9 mouse cellular contexts compared by ENCODE assay signal in the genomic region with DNA sequence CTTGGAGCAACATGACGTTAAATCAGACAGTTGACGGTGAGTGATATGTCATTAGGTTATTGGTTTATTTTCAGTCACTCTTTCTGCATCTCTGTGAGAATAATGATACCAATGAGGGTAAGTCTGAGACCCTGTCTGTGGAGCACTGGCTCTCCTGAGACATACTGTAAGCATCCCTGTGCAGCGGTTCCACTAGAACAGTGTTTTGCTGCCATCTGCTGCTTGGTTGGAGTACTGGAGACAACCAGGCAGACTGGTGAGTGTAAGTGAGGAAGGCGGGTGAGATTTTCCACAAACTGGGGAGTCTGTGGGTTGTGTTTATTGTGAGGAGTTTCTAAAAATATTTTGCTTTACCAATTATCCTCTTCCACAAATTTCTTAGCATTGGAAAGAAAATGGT.
DNase-seq lines count a peak whose midpoint lies in the region; ATAC-seq and TF ChIP-seq lines count a peak whose summit lies in the region.
"Had no signal": no experiment of that assay in that cellular context is flagged by ENCODE, and none has a peak within 500 bp of the region (broad histone marks: within the 10 kb centered on the region; RNA-seq: fewer than 3 reads in every experiment).

No protein-coding gene starts in this region.

- TF ChIP-seq CTCF in kidney, postnatal 0 days (IDR thresholded peaks at IDR 0.05; ENCODE audit: low read depth), result peak; percentile 91
- peak; percentile 78 for TF ChIP-seq CTCF in liver, adult 2 months (IDR thresholded peaks at IDR 0.05; ENCODE audit: low read depth, low read length)

- H3K4me2 ChIP-seq in kidney, postnatal 0 days (ENCODE audit: low read length), result no peak overlapping the region
- no peak overlapping the region for H3K4me2 ChIP-seq in neural tube, embryonic 11.5 days (ENCODE audit: low read depth)

- TF ChIP-seq POLR2A in liver, adult 2 months (IDR thresholded peaks at IDR 0.05; ENCODE audit: extremely low read depth, insufficient read depth, low read length), result no peak

- peak; percentile 70 for DNase-seq in CD4-positive, CD25-positive, alpha-beta regulatory T cell, adult 2 months (ENCODE audit: low read depth, low spot score)
- DNase-seq in adrenal gland, postnatal 14 days, result peak; percentile 77
- peak; percentile 83 for DNase-seq in embryo, embryonic 9.5 days (ENCODE audit: extremely low spot score)
- peak; percentile 62 for DNase-seq in heart, adult 8-10 months (ENCODE audit: low spot score)
- peak; percentile 84 for DNase-seq in kidney, postnatal 0 days (ENCODE audit: low spot score)
- DNase-seq in liver, adult 2 months (ENCODE audit: extremely low read depth, low read depth, low spot score), result peak; percentile 55
- DNase-seq in neural tube, embryonic 11.5 days (ENCODE audit: low spot score), result peak; percentile 85
- DNase-seq in testis, postnatal 10 days (ENCODE audit: low spot score), result peak; percentile 87

- no peak overlapping the region for H3K9ac ChIP-seq in kidney, postnatal 0 days (ENCODE audit: low read depth, low read length)
- no peak overlapping the region for H3K9ac ChIP-seq in liver, adult 2 months (ENCODE audit: low read depth, low read length)
- H3K9ac ChIP-seq in neural tube, embryonic 11.5 days (ENCODE audit: low read length), result no peak overlapping the region

- no peaks in the 10 kb centered on the region for H3K36me3 ChIP-seq in kidney, postnatal 0 days (ENCODE audit: insufficient read depth, low read length)
- no peaks in the 10 kb centered on the region for H3K36me3 ChIP-seq in liver, adult 2 months (ENCODE audit: control insufficient read depth, insufficient read depth, low read length)
- no peaks in the 10 kb centered on the region for H3K36me3 ChIP-seq in neural tube, embryonic 11.5 days (ENCODE audit: control insufficient read depth, insufficient read depth, low read length)

- peak; percentile 40; the same call in 1 of the 2 replicates for ATAC-seq in kidney, postnatal 0 days (replicated peaks; ENCODE audit: low FRiP score, low read depth)
- peak; percentile 65; the same call in 1 of the 2 replicates for ATAC-seq in neural tube, embryonic 11.5 days (ENCODE audit: insufficient read depth, low FRiP score, low TSS enrichment)

- no peak overlapping the region for H3K27ac ChIP-seq in kidney, postnatal 0 days
- no peak overlapping the region for H3K27ac ChIP-seq in liver, adult 2 months (replicated peaks; ENCODE audit: insufficient read depth, low read depth, low read length)
- no peak overlapping the region for H3K27ac ChIP-seq in neural tube, embryonic 11.5 days (ENCODE audit: low read depth, low read length)

- no peaks in the 10 kb centered on the region for H3K4me1 ChIP-seq in kidney, postnatal 0 days (replicated peaks; ENCODE audit: insufficient read depth, low read length)
- no peaks in the 10 kb centered on the region for H3K4me1 ChIP-seq in liver, adult 2 months (ENCODE audit: control insufficient read depth, insufficient read depth, low read length)
- H3K4me1 ChIP-seq in neural tube, embryonic 11.5 days (ENCODE audit: control insufficient read depth, insufficient read depth, low read length), result no peaks in the 10 kb centered on the region

- no peaks in the 10 kb centered on the region for H3K79me2 ChIP-seq in liver, adult 2 months (ENCODE audit: control insufficient read depth, insufficient read depth, low read length)

- no peaks in the 10 kb centered on the region for H3K9me3 ChIP-seq in kidney, postnatal 0 days (replicated peaks; ENCODE audit: low read length)
- no peaks in the 10 kb centered on the region for H3K9me3 ChIP-seq in neural tube, embryonic 11.5 days (ENCODE audit: control insufficient read depth, low read length)

- H3K27me3 ChIP-seq in kidney, postnatal 0 days (ENCODE audit: insufficient read depth, low read length), result no peaks in the 10 kb centered on the region
- no peaks in the 10 kb centered on the region for H3K27me3 ChIP-seq in liver, adult 2 months (ENCODE audit: control insufficient read depth, insufficient read depth, low read length)
- H3K27me3 ChIP-seq in neural tube, embryonic 11.5 days (ENCODE audit: control insufficient read depth, insufficient read depth, low read length), result no peaks in the 10 kb centered on the region

- no peak overlapping the region for H3K4me3 ChIP-seq in kidney, postnatal 0 days (replicated peaks; ENCODE audit: low read depth, low read length)
- H3K4me3 ChIP-seq in liver, adult 2 months (ENCODE audit: insufficient read depth, low read depth, low read length), result no peak overlapping the region
- H3K4me3 ChIP-seq in neural tube, embryonic 11.5 days (ENCODE audit: low read depth, low read length), result no peak overlapping the region
- H3K4me3 ChIP-seq: erythroblast, embryonic 14.5 days had no signal

- 44% methylated on average over 4 of the region's 4 CpGs for WGBS in kidney, postnatal 0 days
- WGBS in liver, adult 2 months, result 52% methylated on average over 4 of the region's 4 CpGs
- 46% methylated on average over 4 of the region's 4 CpGs for WGBS in neural tube, embryonic 11.5 days
